Mouse (Mus musculus): ENCODE data around the gene Flna.

Flna gene

DNA sequence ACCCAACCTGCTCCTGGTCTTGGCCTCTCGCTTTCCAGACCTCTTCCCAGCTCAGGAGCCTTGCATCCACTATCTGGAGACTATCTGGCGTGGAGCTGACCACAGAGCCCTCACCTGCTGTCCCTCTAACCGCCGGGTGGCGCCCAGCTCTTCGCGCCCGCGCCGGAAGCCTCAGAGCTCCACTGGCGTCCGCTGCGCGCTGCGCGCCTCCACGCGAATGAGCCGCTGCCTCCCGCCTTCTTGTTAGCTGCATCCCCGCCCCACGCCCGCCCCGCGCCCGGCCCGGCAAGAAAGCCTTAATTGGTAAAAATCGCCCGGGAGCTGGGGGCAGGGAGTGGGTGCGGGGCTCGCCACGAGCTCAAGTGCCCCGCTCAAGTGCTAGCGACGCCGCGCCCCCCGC lies at the start of gene Flna:
Flna (minus strand) TSS at position 206 of the 400 bp plus-strand sequence.
- peak; percentile 80 for DNase-seq (ENCODE audit: low read depth)

DNA sequence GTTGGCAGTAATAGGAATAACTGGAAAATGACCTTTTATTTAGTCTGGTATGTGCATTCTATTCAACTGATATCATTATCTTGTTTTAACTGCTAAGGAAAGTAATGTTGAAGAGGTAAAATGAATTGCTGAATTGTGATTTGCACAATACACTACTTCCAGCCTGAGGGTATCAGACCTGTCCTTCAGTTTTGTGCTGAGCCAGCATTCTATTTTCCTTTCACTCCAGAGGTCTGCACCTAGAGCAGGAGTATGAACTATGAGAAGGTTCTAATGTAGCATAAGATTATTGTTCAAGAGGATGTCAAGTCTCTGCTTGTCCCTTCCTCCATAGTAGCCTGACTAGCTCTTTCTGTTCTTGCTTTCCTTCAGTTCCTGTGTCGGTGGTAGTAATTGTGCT lies 48.7 kb upstream of the Flna start:
- DNase-seq (ENCODE audit: low read depth), result no peak

DNA sequence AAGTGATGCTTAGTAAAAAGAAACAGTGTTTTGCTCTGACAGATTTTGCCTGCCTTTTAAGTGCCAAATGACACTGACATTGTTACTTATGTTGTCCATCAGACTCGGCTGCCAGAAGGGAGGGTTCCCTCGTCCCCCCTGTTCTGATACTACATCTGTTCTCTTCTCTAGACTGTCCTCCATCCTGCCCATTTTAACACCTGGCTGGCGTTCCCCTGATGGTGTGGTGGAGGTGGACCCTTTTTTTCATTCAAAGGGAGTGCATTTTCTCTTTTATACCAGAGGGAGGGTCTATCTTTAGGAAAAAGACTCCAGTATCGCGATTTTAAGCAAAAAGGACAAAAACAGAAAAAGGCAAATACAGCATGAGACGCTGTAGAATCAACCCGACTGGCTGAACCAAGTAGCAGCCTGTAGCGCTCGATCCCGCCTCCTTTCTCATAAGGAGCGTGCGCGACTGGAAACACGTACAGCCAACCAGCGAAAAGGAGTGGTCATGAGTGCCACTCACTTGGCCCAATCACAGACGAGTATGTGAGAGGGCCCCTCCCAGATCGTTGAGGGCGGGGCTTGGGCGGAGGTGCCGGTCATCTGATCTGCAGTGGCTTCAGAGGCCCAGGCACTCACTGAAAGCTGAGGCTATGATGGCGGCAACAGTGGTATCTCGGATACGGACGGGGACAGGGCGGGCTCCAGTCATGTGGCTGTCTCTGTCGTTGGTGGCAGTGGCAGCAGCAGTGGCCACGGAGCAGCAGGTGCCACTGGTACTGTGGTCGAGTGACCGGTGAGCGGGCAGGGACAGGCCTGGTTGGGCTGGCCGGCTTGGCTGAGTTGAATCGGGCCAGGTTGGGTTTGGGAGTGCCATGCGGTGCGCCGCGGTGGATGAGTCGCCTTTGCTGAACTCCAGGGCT lies 47.2 kb upstream of the Flna start, which contains the start of gene Atp6ap1:
Atp6ap1 (plus strand) TSS at position 560 of the 911 bp plus-strand sequence.
- DNase-seq (ENCODE audit: low read depth), result peak; percentile 94

DNA sequence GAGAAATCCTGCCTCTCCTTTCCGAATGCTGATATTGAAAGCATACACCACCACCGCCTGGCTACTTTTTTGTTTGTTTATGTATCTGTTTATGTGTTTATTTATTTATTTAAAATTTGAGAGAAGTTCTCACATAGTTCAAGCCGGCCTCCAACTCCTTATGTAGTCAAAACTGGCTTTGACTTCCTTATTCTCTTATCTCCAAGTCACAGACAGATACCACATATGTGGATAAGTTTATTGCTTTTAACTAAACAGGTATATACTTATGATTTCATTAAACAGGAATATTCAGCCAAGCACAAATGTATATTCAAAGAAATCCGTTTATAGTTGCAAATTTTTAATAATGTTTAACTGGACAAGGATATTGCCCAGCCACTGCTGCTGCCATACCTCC lies 43.8 kb upstream of the Flna start:
- no peak for DNase-seq (ENCODE audit: low read depth)

DNA sequence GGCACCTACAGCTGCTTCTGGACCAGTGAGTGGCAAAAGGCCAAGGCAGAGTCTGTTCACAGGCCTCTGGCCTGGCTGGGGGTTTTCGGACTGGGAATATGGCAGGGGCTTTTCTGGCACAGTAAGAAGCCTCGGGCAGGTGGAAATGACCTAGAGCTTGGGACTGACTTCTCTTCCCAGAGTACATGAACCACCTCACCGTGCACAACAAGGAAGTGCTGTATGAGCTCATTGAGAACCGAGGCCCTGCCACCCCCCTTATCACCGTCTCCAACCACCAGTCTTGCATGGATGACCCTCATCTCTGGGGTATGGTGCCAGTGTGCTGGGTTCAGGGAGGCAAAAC lies 33.4 kb upstream of the Flna start:
- DNase-seq (ENCODE audit: low read depth), result no peak

DNA sequence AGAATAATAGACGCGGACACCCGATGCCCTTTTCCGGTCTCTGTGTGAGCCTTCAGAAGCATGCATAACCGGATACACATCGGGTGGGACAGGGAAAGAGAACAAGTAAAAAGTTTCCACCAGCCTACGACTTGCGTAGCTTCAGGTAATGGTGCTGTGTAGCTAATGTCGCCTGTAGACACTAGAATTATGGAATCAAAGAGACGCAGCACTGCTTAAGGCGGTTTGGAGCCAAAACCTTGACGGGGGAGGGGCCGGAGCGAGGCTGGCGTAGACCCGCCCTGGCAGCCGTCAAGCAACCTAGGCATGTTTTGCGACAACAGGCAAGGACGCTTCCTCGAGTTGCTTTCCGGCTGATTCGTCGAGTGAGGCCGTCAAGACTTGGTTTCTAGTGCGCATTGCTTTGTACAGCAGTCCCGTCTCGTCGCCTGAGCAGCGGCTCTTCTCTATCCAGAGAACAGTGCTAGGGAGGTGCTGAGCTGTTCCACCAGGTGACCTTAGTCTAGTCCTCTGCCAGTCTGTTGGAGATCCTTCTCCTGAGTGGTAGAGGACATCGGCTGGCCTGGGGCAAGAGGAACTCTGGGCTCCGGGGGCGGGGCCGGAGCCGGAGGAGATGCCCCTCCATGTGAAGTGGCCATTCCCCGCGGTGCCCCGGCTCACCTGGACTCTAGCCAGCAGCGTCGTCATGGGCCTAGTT lies 32.9 kb upstream of the Flna start:
- DNase-seq (ENCODE audit: low read depth), result peak; percentile 90

DNA sequence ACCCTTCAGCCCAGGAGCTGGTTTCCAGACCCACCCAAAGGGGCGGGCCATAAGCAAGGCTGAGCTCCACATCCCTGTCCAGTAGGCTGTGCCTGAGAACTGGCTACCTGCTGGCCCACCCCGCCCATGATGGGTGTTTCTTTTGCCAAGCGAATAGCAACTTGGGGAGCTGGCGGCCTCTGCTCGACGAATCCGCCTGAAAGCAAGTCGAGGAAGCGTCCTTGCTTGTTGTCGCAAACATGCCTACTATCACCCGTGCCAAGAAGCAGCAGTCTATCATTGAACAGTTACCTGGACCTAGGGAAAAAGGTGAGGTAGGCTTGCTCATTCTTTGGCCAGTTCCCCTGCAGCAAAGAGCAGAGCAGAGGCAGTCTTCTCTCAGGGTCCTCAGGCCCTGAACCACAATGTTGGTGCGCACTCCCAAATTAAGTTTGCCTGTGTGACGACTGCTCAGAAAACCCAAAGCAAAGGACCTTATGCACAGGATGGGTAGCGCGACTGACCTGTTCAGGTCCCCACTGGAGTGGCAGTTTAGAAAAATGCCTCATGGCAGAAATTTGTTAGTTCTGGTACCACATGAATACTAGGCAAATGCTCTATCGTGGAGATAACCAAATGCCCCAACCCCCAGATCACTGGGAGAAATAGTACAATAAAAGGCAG lies 32.2 kb upstream of the Flna start, which contains the start of the genes Taz and Dnase1l1:
Taz (plus strand) TSS at position 181 of the 663 bp plus-strand sequence.
Dnase1l1 (minus strand) TSS at position 606 of the 663 bp plus-strand sequence.
- peak; percentile 79 for DNase-seq (ENCODE audit: low read depth)

DNA sequence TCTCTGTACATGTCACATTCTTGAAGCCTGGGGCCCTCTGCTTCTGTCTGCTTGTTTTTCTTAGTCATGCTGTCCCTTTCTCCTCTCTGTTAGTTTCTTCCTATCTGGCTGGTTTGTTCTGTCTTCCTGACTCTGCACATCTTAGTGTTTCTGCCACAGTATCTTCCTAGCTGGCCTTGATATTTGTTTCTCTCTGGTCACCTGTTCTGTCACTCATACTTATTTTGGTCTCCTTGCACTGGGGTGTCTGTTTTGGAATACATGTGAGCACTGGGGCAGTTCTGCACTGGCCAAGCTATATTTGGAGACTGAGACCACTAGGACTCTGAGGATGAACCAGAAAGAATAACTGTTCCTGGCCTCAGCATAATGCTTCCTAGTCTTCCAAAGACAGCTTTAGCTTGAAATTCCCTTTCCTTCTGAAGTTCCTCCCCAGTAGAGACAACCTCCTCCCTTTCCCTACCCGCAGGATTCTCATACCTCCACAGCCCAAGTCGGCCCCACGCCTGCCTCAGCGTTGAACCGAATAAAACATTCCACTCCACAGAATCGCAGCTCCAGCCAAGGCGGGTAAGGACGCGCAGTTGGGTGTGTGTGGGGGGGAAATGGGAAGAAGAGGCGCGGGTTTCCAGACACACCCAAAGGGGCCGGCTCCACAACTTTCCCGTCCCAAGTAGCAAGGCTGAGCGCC lies 31.6 kb upstream of the Flna start:
- no peak for DNase-seq (ENCODE audit: low read depth)

DNA sequence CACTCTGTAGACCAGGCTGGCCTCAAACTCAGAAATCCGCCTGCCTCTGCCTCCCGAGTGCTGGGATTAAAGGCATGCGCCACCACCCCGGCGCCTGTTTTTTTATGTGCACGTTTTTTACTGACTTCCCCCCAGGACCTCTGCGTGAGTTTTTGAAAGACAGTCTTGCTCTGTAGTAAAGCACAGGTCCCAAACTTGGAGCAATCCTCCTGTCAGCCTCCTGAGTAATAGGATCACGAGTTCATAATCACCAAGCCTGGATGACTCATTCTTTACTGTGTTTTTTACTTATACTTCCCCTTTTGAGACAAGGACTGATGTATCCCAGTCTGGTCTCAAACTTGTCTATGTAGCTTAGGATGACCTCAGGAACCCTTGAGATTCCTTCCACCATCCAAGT lies 28.3 kb upstream of the Flna start:
- DNase-seq (ENCODE audit: low read depth), result no peak

DNA sequence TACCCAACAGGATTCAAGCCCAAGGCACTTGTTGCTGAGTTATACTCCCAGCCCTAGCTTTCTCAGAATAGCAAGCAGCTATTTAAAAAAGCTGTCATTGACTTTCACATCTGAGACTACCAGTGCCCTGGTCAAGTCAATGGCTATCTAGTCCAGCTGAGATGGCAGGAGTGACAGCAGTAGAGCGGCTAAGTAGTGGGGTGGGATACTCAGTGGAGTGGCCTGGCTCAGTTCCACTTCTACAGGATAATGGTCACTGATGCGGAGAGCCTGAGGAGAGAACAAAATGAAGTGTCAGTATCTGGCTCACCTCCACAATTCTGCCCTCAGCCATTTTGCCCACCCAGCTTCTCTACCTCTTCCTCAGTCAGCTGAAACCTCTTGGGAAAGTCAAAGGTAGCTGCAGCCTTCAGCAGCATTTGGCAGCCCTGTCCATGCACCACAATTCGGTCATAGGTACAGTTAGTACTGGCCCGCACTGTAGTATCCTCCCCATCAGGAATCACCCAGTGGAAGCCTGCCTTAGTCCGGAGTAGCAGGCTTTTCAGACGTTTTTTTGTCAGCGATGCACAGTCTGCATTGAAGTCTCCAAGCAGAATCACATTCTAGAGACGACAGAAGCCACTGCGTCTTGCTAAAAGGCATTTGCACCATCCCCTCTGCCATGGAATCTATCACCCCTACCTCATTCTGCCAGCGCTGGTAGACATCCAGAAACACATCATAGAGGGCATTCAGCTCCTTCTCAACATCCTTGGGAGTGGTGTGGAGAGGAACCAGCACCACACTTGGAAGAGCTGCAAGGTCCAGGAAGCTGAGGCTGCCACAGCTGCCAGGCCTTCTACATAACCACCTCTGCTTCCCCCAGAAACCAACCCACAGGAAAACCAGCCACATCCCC lies 24.1 kb upstream of the Flna start:
- DNase-seq (ENCODE audit: low read depth), result no peak

DNA sequence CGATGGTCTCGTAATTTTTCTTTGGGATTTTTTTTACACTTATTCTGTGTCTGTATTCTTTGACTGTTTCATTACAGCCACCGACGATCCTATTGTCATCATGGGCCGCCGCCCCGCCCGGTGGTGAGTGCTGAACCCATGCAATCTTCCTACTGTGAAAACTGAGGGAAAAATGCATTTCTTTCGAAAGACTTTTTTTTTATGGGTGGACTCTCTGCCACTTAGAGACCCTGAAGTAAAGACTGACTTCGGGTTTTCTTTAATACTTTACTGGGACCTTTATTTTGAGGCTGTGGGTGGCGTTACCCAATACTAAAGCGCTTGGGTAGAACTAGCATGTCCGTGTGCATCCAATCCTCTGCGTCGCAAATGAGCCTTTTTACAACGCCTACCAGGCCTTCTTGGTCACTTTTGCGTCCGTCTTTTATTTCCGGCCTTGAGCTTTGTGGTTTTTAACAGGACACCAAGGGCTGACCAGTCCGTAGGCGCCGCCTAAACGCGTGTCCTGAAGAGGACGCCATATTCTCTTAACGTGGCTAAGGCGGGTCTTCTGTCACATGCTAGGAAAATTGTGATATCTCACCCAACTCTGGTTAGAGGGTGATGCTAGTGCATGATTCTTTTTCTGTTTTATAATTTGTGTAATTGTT lies 21.4 kb upstream of the Flna start:
- DNase-seq (ENCODE audit: low read depth), result peak; percentile 58

DNA sequence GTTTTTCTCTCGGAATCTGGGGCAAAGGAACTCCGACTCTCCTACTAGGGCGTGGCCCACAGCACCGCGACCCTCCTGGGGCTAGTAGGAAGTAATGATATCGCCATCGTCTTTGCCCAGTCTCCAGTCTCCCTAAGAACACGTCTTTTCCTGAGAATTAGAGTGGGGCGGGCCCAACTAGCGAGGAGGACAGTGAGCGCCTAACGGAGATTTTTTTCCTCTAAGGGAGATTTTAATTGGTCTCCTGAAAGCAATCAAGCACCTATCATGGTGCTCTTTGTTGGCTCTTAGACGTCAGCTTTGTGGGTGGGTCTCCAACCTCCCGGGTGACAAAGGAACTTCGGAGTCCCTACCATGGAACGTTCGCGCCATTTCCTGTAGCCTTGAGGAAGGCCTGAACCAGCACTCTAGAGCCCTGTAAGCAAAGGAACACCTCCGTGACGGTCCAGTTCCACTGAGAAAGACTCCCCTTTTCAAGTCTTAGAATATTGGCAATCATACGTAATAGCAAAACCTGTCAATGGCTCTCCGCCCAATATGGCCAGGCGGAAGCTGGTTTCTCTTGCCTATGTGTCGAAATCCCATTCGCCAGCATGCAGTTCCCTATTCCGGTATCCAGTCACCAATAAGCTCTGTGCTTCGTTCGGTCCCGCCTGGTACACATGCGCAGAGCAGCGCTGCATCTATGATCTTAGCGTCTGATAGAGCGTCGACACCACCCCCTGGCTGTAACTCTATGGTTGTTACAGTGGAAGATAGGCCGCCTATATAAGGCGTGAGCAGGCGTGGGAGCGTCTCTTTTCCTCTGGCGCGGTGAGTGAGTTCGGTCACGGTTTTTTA lies 20.7 kb upstream of the Flna start, which contains the start of gene Rpl10:
Rpl10 (plus strand) TSS at position 751 of the 840 bp plus-strand sequence.
- DNase-seq (ENCODE audit: low read depth), result peak; percentile 96

DNA sequence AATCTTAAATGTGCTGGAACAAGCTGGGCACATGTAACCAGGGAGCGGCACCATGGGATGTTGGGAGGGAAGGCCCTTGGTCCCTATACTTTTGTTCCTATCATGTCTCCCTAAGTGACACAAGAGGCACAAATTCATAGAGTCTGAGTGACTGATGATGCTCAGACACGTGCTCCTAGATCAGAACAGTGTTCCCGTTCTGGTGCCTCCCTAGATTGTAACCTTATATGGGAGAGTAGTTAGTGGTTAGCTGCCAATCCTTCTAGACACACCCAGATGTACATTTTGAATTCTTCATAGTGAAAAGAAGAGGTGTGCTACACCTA lies 20.1 kb upstream of the Flna start:
- DNase-seq (ENCODE audit: low read depth), result no peak

DNA sequence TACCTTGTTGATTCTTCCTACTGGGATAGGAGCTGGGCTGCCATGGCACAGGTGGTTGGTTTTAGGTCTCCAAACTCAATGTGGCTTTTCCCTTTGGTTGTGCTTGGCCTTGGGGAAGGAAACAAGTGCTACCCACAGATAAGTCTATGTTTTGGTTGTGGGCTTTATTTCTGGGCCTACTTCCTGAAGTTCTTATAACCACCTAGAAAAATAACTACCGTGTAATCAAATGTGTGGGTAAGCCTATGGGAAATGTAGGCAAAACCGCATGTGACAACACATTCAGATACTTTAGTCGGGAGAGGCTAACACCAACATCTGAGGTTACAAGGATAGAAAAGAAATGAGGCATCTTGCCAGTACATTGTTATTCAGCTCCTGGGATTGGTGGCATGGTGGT lies 8.1 kb upstream of the Flna start:
- DNase-seq (ENCODE audit: low read depth), result no peak

DNA sequence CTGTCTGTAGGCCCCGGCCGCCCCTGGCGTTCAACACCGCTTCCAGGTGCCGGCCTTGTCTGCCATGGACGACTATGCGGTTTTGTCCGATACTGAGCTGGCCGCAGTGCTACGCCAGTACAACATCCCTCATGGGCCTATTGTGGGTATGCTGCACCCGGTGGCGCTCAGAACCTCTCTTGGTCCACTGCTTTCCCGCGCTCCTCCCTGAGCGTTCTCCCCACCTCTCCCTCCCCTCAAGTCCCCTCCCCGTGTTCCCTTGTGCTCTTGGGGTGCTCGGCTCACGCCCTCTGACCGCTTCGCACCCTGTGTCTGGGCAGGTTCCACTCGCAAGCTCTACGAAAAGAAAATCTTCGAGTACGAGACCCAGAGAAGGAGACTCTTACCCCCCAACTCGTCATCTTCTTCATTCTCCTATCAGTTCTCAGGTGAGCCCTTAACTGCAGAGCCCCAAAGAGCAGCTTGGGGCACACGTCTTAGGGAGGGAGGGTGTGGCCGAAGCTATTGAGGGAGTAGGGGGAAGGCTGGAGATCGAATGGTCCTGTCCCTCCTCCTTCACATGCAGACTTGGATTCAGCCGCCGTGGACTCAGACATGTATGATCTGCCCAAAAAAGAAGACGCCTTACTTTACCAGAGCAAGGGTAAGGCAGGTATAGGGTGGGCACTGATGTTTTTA lies 5.4 kb upstream of the Flna start:
- DNase-seq (ENCODE audit: low read depth), result peak; percentile 56

DNA sequence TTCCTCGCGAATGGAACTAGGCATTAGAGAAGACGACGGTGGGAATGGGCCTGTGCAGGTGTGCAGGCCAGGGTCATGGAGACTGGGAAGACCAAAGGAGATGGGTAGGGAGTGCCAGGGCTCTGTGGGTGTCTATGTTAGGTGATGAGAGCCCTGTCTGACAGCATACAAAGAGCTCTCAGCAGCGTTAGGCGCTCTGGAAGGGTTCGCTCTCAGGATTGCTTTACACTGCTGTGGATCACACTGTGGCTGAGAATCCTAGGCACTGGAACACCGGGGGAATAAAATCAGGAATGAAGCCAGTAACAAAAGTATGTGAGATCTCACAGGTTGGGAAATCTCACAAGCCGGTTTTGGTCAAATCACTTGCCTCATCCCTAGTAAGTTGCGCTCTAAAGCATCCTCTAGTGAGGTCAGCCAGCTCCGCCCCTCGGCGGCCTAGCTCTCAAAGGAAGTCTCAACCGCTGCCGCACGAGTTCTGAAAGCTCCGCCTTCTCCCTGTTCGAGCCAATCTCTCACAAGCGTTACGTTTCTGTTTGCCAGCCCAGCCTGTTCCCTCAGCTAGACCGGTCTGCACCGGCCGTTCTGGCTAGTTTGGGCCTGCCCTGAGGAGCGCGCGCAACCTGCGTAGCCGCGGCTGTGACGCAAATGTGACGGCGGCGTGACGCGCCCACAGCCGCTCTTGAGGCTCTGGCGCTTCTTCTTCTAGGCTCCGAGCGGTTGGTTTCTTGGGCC lies 4.7 kb upstream of the Flna start, which contains the start of gene Emd:
Emd (plus strand) TSS at position 535 of the 735 bp plus-strand sequence.
- DNase-seq (ENCODE audit: low read depth), result peak; percentile 93

DNA sequence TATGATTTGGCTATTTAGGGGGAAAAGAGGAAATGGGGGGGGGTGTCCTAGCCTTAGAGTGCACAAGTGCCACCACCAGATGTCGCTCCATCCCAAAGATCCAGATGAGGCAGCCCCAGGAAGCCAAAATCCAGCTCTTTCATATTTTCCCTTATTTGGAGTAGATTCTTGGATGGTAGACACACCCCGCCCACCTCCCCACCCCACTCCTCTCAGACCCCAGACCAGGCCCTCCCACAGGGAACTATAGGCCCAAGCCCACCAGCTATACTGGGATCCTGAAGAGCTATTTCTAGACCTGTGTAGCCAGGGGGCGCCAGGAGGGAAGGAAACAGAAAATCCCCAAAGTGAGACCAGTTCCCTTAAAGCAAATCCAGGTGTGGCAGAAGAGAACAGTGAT lies 969 bp downstream of the Flna start:
- peak; percentile 85 for DNase-seq (ENCODE audit: low read depth)

DNA sequence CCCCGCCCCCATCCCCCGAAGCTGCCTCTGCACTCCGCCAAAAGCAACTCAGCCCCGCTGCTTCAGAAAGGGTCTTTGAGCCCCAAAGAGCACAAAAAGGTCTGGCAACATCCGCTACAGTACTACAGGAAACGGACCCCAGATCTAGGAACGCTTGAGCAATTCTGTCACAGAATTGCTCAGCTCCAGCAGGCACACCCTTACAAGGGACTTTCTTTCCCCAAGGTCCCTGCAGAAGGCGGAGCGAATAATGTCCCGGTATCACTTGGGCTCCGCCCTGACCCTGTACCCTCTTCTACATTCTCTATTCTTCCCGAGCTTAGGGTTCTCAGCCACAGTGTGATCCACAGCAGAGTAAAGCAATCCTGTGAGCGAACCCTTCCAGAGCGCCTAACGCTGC lies 2.9 kb downstream of the Flna start:
- DNase-seq (ENCODE audit: low read depth), result no peak

All from induced T-regulatory cell, adult 2 months (primary cell).